Comparison of ENCODE assay signal across 8 mouse cellular contexts in the genomic region with DNA sequence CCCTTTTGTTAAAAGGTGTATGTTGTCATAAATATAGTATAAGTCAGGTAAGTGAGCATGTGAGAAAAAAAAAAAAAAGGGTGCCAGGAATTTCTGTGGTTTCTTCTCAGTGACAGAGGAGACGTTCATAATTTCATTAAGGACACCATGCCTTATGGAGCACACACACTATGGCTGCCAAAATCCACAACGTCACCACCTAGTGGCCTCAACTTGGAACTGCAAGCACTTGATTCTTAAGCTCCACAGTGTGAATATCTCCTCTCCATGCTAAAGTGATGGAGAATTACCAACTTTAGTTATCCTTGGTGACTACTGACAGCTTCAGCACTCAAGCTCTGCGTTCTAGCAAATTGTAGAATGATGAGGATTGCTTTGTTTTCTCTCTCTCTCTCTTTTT.
A peak's percentile ranks its signal among the peaks of the same experiment; 100 is the strongest.
DNase-seq lines count a peak whose midpoint lies in the region.

No protein-coding gene starts in this region.

- no peak overlapping the region for H3K27ac ChIP-seq in heart, embryonic 10.5 days

- intact Hi-C loops in heart, postnatal 36 days (cut with DNase I), result loop anchor here (1.0 to 5.0 kb wide), 2 partner anchors 113 to 151 kb away; no protein-coding TSS in a partner anchor

- no peaks in the 10 kb centered on the region for H3K4me1 ChIP-seq in heart, embryonic 10.5 days

- H3K27me3 ChIP-seq in heart, embryonic 10.5 days (ENCODE audit: insufficient read depth, poor library complexity, severe bottlenecking), result no peaks in the 10 kb centered on the region

- no peak overlapping the region for H3K4me3 ChIP-seq in heart, embryonic 10.5 days

- H3K9me3 ChIP-seq in heart, embryonic 10.5 days, result no peaks in the 10 kb centered on the region

- DNase-seq in heart, adult 8-10 months (ENCODE audit: low spot score), result peak; percentile 37
- no peak for DNase-seq in heart, embryonic 10.5 days (ENCODE audit: low spot score)
- peak; percentile 34 to 40 for DNase-seq in adrenal gland, adult 18-20 months (ENCODE audit: low spot score in 2 of 2)
- peak; percentile 89 for DNase-seq in embryo, embryonic 10 days (ENCODE audit: low spot score)
- peak; percentile 35 to 59 for DNase-seq in heart, postnatal 36 days
- DNase-seq in left cerebral cortex, adult 18-20 months (ENCODE audit: low spot score in 2 of 2), result peak; percentile 29 to 41
- DNase-seq in mesoderm, embryonic 11.5 days (ENCODE audit: low read depth, low spot score), result peak; percentile 67
- peak; percentile 55 for DNase-seq in testis, postnatal 10 days (ENCODE audit: low spot score)

- 20% methylated on average over 3 of the region's 3 CpGs for WGBS in heart, embryonic 10.5 days

- no peaks in the 10 kb centered on the region for H3K36me3 ChIP-seq in heart, embryonic 10.5 days
